Mouse (Mus musculus): Measurements from ENCODE around the gene Pate3. TPM values are rescaled to one million over a fixed set of nuclear protein-coding genes. Genes with fewer than 3 reads are reported as not detected.
"Not testable (repeated sequence)": the region's sequence is repeated elsewhere in the genome, so short reads cannot be mapped to it uniquely, and the experiment has no call there.

Gene Pate3
- total RNA-seq (2021), result not detected
- long read RNA-seq, experiment 1, result 0 reads
- long read RNA-seq, experiment 2, result 0 reads

GRCm38 (mm10) chr9:35648102-35648501, at the start of gene Pate3:
Gene Pate3, minus strand, starts transcription at chr9:35648202.
- intact Hi-C loops (cut with DNase I), result no loop called here
- no peak for DNase-seq (ENCODE audit: low spot score in 2 of 2)

GRCm38 (mm10) chr9:35691924-35692323, 43.9 kb upstream of the Pate3 start:
- DNase-seq (ENCODE audit: low spot score in 2 of 2), result no peak
- intact Hi-C loops (cut with DNase I), result no loop called here

DNA sequence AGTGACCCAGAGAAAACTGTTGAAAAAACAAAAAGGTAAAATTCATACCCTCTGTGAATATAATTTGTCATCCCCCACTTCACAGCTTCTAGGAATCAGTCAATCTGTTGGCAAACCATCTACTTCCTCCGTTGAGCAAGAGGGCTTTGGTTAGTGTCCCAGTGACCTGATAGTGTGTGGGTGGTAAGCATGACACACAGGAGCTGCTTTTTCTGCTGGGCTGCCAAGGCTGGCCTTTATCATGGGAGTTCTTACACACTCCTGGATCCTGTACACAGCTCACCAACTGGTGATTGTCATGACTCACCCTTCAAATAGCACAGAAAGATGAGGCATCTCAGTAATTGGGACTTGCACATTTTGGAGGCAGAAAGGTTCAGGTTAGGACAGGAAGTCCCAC, 39.0 kb upstream of the Pate3 start, which contains the start of gene Pate1:
Gene Pate1, minus strand, starts transcription at position 378 of the 400 bp plus-strand sequence.
- intact Hi-C loops (cut with DNase I), result no loop called here
- DNase-seq (ENCODE audit: low spot score in 2 of 2), result peak in 1 of 2 experiments; percentile 15

DNA sequence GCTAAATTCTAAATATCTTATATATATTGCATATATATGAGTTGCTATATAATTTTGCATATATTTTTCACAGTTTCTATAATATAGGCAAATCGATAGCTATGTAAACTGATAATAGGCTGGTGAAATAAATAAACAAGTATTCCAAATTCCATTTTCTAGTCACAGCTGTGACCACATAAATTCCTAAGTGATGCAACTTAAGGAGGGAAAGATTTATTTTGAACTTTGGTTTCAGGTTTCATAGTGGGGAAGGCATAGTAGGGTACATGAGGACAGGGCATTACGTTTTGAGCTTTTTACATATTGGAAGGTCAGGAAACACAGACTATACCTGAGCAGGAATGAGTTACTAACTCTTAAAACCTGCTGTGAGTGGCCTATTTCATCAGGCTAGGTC, 25.6 kb upstream of the Pate3 start:
- no peak for DNase-seq (ENCODE audit: low spot score in 2 of 2)
- intact Hi-C loops (cut with DNase I), result no loop called here

DNA sequence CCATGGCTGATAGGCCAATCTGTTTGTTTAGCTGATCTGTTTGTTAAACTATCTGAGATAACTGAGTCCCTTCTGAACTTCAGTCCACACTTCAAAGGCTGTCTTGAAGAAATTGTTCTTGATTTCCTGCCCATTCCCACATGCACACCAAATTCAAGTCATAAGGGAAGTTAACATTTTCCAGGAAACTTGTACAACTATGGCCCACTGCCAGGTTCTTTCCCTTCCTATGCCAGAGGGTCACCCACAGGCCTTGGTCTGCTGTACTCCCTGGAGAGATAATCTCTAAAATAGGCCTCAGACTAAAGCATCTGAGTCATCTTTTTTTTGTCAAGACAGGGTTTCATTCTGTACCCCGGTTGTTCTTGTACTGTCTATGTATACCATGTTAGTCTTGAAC, 15.0 kb downstream of the Pate3 start:
- DNase-seq (ENCODE audit: low spot score in 2 of 2), result no peak
- intact Hi-C loops (cut with DNase I), result no loop called here

DNA sequence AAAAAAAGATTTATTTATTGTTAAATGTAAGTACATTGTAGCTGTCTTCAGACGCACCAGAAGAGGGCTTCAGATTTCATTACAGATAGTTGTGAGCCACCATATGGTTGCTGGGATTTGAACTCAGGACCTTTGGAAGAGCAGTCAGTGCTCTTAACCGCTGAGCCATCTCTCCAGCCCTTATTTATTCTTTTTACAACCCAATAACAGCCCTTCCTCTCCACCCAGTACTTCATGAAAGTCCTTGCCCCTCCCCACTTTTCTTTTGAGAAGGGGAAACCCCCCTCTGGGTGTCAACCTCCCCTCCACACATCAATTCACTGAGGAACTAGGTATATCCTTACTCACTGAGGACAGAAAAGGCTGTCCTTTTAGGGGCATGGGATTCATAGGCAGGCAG, 31.2 kb downstream of the Pate3 start:
- DNase-seq (ENCODE audit: low spot score in 2 of 2); intact Hi-C loops (cut with DNase I): not testable (repeated sequence)

DNA sequence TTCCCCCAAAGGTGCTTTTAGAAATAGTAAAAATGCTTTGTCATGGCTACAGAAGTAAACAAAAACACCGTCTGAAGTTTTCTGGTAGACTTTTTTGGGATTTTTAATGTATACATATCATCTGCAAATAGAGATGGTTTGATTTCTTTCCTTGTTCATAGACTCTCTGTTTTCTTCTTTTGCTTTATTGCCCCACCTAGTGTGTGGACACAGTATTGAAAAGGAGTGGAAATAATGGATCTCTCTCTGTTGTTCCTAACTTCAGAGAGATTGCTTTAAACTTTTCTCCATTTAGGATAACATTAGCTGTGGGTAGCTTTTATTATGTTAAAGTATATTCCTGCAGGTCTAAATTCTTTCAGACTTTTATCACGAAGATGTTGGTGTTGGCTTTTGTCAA, 34.0 kb downstream of the Pate3 start:
- intact Hi-C loops (cut with DNase I), result no loop called here
- no peak for DNase-seq (ENCODE audit: low spot score in 2 of 2)

- intact Hi-C loops (cut with DNase I), result no loop called here
- no peak for DNase-seq (ENCODE audit: low spot score in 2 of 2)
Observed at GRCm38 (mm10) chr9:35611841-35612240, 36.2 kb downstream of the Pate3 start, which contains the start of gene Pate4. Gene Pate4, minus strand, starts transcription at chr9:35611941.

GRCm38 (mm10) chr9:35607647-35608405, 40.2 kb downstream of the Pate3 start:
- intact Hi-C loops (cut with DNase I), result no loop called here
- DNase-seq (ENCODE audit: low spot score in 2 of 2), result peak in 1 of 2 experiments; percentile 40

Other genes starting within 250 kb of the Pate3 start
- gene Cdon, start 227.1 kb downstream of the Pate3 start, total RNA-seq (2021), result 1 to 10 TPM; 9.0 to 9.9 TPM
- not detected for gene Gm1113, start 129.9 kb downstream of the Pate3 start, total RNA-seq (2021)
- 10 to 100 TPM; 13.6 to 14.3 TPM for gene Ddx25, start 89.7 kb downstream of the Pate3 start, total RNA-seq (2021)
- 10 to 100 TPM; 10.6 to 11.1 TPM for gene Pus3, start 89.6 kb downstream of the Pate3 start, total RNA-seq (2021)
- gene Pate2, start 77.9 kb downstream of the Pate3 start, total RNA-seq (2021), result under 1 TPM; 0.59 to 0.64 TPM
- gene Hyls1, start 77.8 kb downstream of the Pate3 start, total RNA-seq (2021), result 1 to 10 TPM; 7.3 to 8.8 TPM
- not detected for gene Pate4, start 36.3 kb downstream of the Pate3 start, total RNA-seq (2021)
- gene Pate1, start 39.2 kb upstream of the Pate3 start, total RNA-seq (2021), result not detected
- gene Gm17677, start 92.8 kb upstream of the Pate3 start, total RNA-seq (2021), result not detected
- gene Gm17727, start 129.9 kb upstream of the Pate3 start, total RNA-seq (2021), result not detected
- not detected for gene Gm27235, start 141.9 kb upstream of the Pate3 start, total RNA-seq (2021)
- gene D730048I06Rik, start 141.9 kb upstream of the Pate3 start, total RNA-seq (2021), result not detected
- gene 9230110F15Rik, start 195.9 kb upstream of the Pate3 start, total RNA-seq (2021), result not detected

All from left cerebral cortex, postnatal 14 days (tissue).